In the genomic region with DNA sequence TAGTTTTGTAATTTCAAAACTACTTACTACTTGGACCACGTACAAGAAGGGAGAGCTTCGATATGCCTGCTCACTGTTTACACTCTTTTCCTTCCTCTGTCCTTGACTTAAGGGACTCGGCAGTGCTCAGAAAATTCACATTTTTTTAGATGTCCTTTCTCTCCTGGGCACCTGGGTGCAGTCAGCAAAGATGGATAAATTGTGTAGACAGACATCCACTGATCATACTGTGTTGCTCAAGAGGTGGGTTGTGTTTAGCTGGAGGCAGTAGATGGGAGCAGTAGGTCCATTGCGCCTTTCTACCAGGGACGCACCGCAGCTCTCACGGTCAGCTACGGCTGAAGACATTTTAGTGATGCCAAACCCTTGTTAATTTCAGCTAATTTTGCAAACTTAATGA, we compare ENCODE assay signal across 19 mouse cellular contexts.
DNase-seq lines count a peak whose midpoint lies in the region; ATAC-seq lines count a peak whose summit lies in the region.
"Had no signal": no experiment of that assay in that cellular context is flagged by ENCODE, and none has a peak within 500 bp of the region (broad histone marks: within the 10 kb centered on the region; RNA-seq: fewer than 3 reads in every experiment).

No protein-coding gene starts in this region.

- no peak overlapping the region for H3K4me3 ChIP-seq in midbrain, embryonic 11.5 days (ENCODE audit: low read depth, low read length)
- H3K4me3 ChIP-seq in midbrain, embryonic 15.5 days: no peak overlapping the region

- H3K36me3 ChIP-seq in midbrain, embryonic 11.5 days (ENCODE audit: control insufficient read depth, insufficient read depth, low read length): peaks cover 8% of the 10 kb centered on the region; the same call in 1 of the 2 replicates
- H3K36me3 ChIP-seq in midbrain, embryonic 15.5 days (replicated peaks): peaks cover 22% of the 10 kb centered on the region; the same call in 1 of the 2 replicates

- H3K9ac ChIP-seq in midbrain, embryonic 11.5 days (ENCODE audit: low read length): no peak overlapping the region
- H3K9ac ChIP-seq in midbrain, embryonic 15.5 days: no peak overlapping the region

- WGBS in midbrain, embryonic 11.5 days: 95% methylated on average over 8 of the region's 8 CpGs
- WGBS in midbrain, embryonic 15.5 days: 93% methylated on average over 8 of the region's 8 CpGs

- no peak overlapping the region for H3K4me2 ChIP-seq in midbrain, embryonic 11.5 days
- no peak overlapping the region for H3K4me2 ChIP-seq in midbrain, embryonic 15.5 days

- H3K4me1 ChIP-seq in midbrain, embryonic 11.5 days (ENCODE audit: control insufficient read depth, insufficient read depth, low read length): no peaks in the 10 kb centered on the region
- H3K4me1 ChIP-seq in midbrain, embryonic 15.5 days: no peaks in the 10 kb centered on the region

- no peaks in the 10 kb centered on the region for H3K9me3 ChIP-seq in midbrain, embryonic 11.5 days (ENCODE audit: control insufficient read depth, low read length)
- no peaks in the 10 kb centered on the region for H3K9me3 ChIP-seq in midbrain, embryonic 15.5 days
- H3K9me3 ChIP-seq: G1E had no signal

- intact Hi-C loops in heart, postnatal 14 days (cut with DNase I): no loop called here

- DNase-seq in heart, adult 11 months: peak; percentile 71
- no peak for DNase-seq in heart, postnatal 14 days
- peak; percentile 76 for DNase-seq in midbrain, embryonic 11.5 days (ENCODE audit: low spot score, missing footprints)
- DNase-seq: adrenal gland, adult 2 months; adrenal gland, adult 8-10 months; adrenal gland, postnatal 10 days; adrenal gland, postnatal 14 days; adrenal gland, postnatal 25 days; adrenal gland, postnatal 36 days; B cell, adult 2 months; cerebellum, adult 11 months; cerebellum, adult 11-12 months; cerebellum, adult 18-20 months had no signal

- H3K27ac ChIP-seq in midbrain, embryonic 11.5 days (ENCODE audit: low read depth, low read length): no peak overlapping the region
- H3K27ac ChIP-seq in midbrain, embryonic 15.5 days: no peak overlapping the region

- H3K27me3 ChIP-seq in midbrain, embryonic 11.5 days (ENCODE audit: control insufficient read depth, insufficient read depth, low read length): no peaks in the 10 kb centered on the region
- no peaks in the 10 kb centered on the region for H3K27me3 ChIP-seq in midbrain, embryonic 15.5 days (replicated peaks)
- H3K27me3 ChIP-seq: CH12.LX, Patski had no signal

- no peak for ATAC-seq in midbrain, embryonic 11.5 days (ENCODE audit: low FRiP score)
- no peak for ATAC-seq in midbrain, embryonic 15.5 days (replicated peaks)
- ATAC-seq: activated CD4-positive, CD25-positive, alpha-beta regulatory T cell, adult 4 months; CD4-positive, CD25-positive, alpha-beta regulatory T cell, adult 4 months; Patski had no signal

Comparison
In these comparisons a context has a peak if more than half of its experiments do, and no peak if none do; other contexts are left out.
1. DNase-seq: peak in heart, adult 11 months (single experiment) and midbrain, embryonic 11.5 days (single experiment); none in heart, postnatal 14 days (0 of 2).